Mouse (Mus musculus): ENCODE results near the gene Nampt. TPM values are rescaled to one million over a fixed set of nuclear protein-coding genes. Genes with fewer than 3 reads are reported as not detected.
A peak's percentile ranks its signal among the peaks of the same experiment; 100 is the strongest.

Nampt gene
- polyA plus RNA-seq (2015; fragmentation: Nextera tagmentation; extraction: Ambion mirVana) = 31.8 and 32.3 TPM in 2 replicates

DNA sequence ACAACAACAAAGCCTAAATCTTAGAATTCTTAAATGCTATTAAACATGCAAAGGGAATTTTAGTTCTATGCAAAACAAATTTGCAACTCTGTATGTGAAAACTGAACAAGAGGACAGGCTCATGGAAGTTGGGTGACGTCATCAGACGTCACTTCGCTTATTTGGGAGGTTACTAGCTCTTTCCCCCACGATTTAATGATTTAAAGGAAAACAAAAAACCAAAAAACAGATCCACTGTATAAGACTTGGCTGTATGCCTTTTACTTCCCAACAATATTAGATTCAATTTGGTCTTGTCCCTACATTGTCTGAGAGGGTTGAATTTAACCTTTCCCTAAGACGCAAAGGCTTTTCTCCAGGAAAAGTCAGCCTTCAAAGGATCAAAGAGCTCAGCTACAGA is at the start of gene Nampt:
Nampt (plus strand) TSS at position 130 of the 400 bp plus-strand sequence.
- WGBS = 5% methylated on average over 5 of the region's 5 CpGs
- H3K27ac ChIP-seq (ENCODE audit: low read depth, low read length) = peak within 1 kb of the TSS; percentile 96
- H3K4me3 ChIP-seq (ENCODE audit: low read length) = peak within 1 kb of the TSS; percentile 76
- H3K36me3 ChIP-seq (ENCODE audit: control insufficient read depth, insufficient read depth, low read length) = no peaks in the 10 kb centered on the region; the same call in 1 of the 2 replicates
- H3K9me3 ChIP-seq (ENCODE audit: control insufficient read depth, low read length) = no peaks in the 10 kb centered on the region
- peak within 1 kb of the TSS; percentile 62 for H3K4me2 ChIP-seq (ENCODE audit: low read length)
- H3K27me3 ChIP-seq (replicated peaks; ENCODE audit: control insufficient read depth, insufficient read depth, low read length) = no peaks in the 10 kb centered on the region
- ATAC-seq = no peak
- H3K4me1 ChIP-seq (ENCODE audit: control insufficient read depth, insufficient read depth, low read depth, low read length) = peaks cover 8% of the 10 kb centered on the region
- peak within 1 kb of the TSS; percentile 88 for H3K9ac ChIP-seq (ENCODE audit: low read depth, low read length)

DNA sequence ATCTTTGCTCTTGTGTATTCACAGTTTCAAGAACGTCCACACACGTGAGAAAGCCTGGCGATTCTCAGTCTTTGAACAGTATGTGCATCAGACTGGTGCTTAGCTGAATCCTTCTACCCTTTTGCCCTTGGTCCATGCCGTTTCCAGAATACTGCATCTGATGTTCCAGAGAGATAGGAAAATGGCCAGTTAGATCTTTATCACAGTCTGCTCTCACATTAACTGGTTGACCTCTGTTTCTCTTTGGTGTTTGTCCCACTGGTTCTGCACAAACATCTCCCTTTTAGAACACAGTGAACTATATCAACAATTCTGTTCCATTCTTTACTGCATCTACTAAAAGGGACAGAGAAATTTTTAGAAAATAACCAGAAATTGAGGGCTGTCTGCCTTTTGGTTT is 48.6 kb upstream of the Nampt start:
- Histone ChIP-seq H3K27ac (ENCODE audit: low read depth, low read length) (no peak overlapping the region), H3K4me1 (ENCODE audit: control insufficient read depth, insufficient read depth, low read depth, low read length) (no peaks in the 10 kb centered on the region), H3K27me3 (replicated peaks; ENCODE audit: control insufficient read depth, insufficient read depth, low read length) (no peaks in the 10 kb centered on the region), H3K4me2 (ENCODE audit: low read length) (no peak overlapping the region), H3K4me3 (ENCODE audit: low read length) (no peak overlapping the region), H3K9ac (ENCODE audit: low read depth, low read length) (no peak overlapping the region), H3K9me3 (ENCODE audit: control insufficient read depth, low read length) (no peaks in the 10 kb centered on the region), H3K36me3 (ENCODE audit: control insufficient read depth, insufficient read depth, low read length) (no peaks in the 10 kb centered on the region)
- ATAC-seq = no peak
- WGBS = 90% methylated on average over 4 of the region's 4 CpGs

- Histone ChIP-seq H3K27ac (ENCODE audit: low read depth, low read length) (no peak overlapping the region), H3K4me3 (ENCODE audit: low read length) (no peak overlapping the region), H3K4me2 (ENCODE audit: low read length) (no peak overlapping the region), H3K9ac (ENCODE audit: low read depth, low read length) (no peak overlapping the region), H3K9me3 (ENCODE audit: control insufficient read depth, low read length) (no peaks in the 10 kb centered on the region), H3K36me3 (ENCODE audit: control insufficient read depth, insufficient read depth, low read length) (no peaks in the 10 kb centered on the region), H3K27me3 (replicated peaks; ENCODE audit: control insufficient read depth, insufficient read depth, low read length) (no peaks in the 10 kb centered on the region), H3K4me1 (ENCODE audit: control insufficient read depth, insufficient read depth, low read depth, low read length) (no peaks in the 10 kb centered on the region)
- WGBS = 74% methylated on average over 5 of the region's 5 CpGs
- ATAC-seq = no peak
Measured at GRCm38 (mm10) chr12:32774592-32774991, 44.8 kb upstream of the Nampt start.

DNA sequence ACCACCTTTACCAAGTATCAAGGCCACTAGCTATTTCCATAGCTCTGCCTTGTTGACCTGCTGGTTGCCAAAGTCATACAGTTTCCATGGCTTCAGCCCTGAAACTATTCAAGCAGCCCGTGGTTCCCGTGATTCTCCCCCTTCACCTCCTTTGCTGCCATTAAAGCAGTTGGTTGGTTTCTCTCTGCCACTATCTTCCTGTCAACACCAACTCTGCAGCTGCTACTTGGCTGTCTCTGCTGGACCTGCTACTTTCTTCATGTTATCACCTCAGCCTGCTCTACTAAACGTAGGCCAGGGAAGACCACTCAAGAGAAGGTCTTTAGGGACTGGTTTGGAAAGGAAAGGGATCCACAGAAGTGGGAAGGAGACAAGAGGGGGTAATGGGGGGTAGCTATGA is 30.3 kb upstream of the Nampt start:
- no peak for ATAC-seq
- H3K9ac ChIP-seq (ENCODE audit: low read depth, low read length) = no peak overlapping the region

GRCm38 (mm10) chr12:32795765-32796471 is 23.4 kb upstream of the Nampt start:
- H3K4me1 ChIP-seq (ENCODE audit: control insufficient read depth, insufficient read depth, low read depth, low read length) = no peaks in the 10 kb centered on the region
- H3K36me3 ChIP-seq (ENCODE audit: control insufficient read depth, insufficient read depth, low read length) = no peaks in the 10 kb centered on the region
- H3K4me2 ChIP-seq (ENCODE audit: low read length) = no peak overlapping the region
- H3K9ac ChIP-seq (ENCODE audit: low read depth, low read length) = no peak overlapping the region
- H3K4me3 ChIP-seq (ENCODE audit: low read length) = no peak overlapping the region
- no peak overlapping the region for H3K27ac ChIP-seq (ENCODE audit: low read depth, low read length)
- WGBS = 74% methylated on average over 8 of the region's 8 CpGs
- no peaks in the 10 kb centered on the region for H3K27me3 ChIP-seq (replicated peaks; ENCODE audit: control insufficient read depth, insufficient read depth, low read length)
- ATAC-seq = no peak
- no peaks in the 10 kb centered on the region for H3K9me3 ChIP-seq (ENCODE audit: control insufficient read depth, low read length)

More for the DNA sequence above, 30.3 kb upstream of the Nampt start:
- H3K27me3 ChIP-seq (replicated peaks; ENCODE audit: control insufficient read depth, insufficient read depth, low read length) = no peaks in the 10 kb centered on the region
- no peak overlapping the region for H3K27ac ChIP-seq (ENCODE audit: low read depth, low read length)
- no peak overlapping the region for H3K4me2 ChIP-seq (ENCODE audit: low read length)
- no peaks in the 10 kb centered on the region for H3K4me1 ChIP-seq (ENCODE audit: control insufficient read depth, insufficient read depth, low read depth, low read length)
- no peaks in the 10 kb centered on the region for H3K9me3 ChIP-seq (ENCODE audit: control insufficient read depth, low read length)
- 75% methylated on average over 3 of the region's 3 CpGs for WGBS
- no peak overlapping the region for H3K4me3 ChIP-seq (ENCODE audit: low read length)
- no peaks in the 10 kb centered on the region for H3K36me3 ChIP-seq (ENCODE audit: control insufficient read depth, insufficient read depth, low read length)

DNA sequence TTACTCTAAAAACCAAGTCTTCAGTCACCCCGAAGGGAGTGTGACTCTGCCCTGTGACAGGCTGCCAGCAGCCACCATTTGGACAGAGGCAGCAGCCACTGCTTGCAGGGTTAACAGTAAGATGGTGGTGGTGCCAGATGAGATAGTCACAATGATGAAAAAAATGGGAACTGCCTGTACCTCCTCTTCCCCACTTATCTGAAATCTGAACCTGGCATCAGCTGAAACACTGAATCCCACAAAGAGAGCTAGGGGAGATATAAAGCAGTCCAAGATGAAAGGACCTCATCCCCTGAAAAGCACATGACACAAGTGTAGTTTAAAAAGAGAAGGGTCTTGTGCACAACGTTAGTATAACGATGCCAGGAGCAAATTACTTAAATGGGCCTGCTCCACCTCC is 21.9 kb upstream of the Nampt start:
- Histone ChIP-seq H3K4me2 (ENCODE audit: low read length) (no peak overlapping the region), H3K27me3 (replicated peaks; ENCODE audit: control insufficient read depth, insufficient read depth, low read length) (no peaks in the 10 kb centered on the region), H3K9me3 (ENCODE audit: control insufficient read depth, low read length) (no peaks in the 10 kb centered on the region), H3K27ac (ENCODE audit: low read depth, low read length) (no peak overlapping the region), H3K9ac (ENCODE audit: low read depth, low read length) (no peak overlapping the region), H3K4me1 (ENCODE audit: control insufficient read depth, insufficient read depth, low read depth, low read length) (no peaks in the 10 kb centered on the region), H3K4me3 (ENCODE audit: low read length) (no peak overlapping the region), H3K36me3 (ENCODE audit: control insufficient read depth, insufficient read depth, low read length) (no peaks in the 10 kb centered on the region)
- ATAC-seq = no peak
- WGBS = 74% methylated on average over 3 of the region's 3 CpGs

- Histone ChIP-seq H3K9ac (ENCODE audit: low read depth, low read length) (no peak overlapping the region), H3K4me2 (ENCODE audit: low read length) (no peak overlapping the region), H3K4me3 (ENCODE audit: low read length) (no peak overlapping the region), H3K27me3 (replicated peaks; ENCODE audit: control insufficient read depth, insufficient read depth, low read length) (no peaks in the 10 kb centered on the region), H3K9me3 (ENCODE audit: control insufficient read depth, low read length) (no peaks in the 10 kb centered on the region), H3K36me3 (ENCODE audit: control insufficient read depth, insufficient read depth, low read length) (no peaks in the 10 kb centered on the region), H3K27ac (ENCODE audit: low read depth, low read length) (no peak overlapping the region), H3K4me1 (ENCODE audit: control insufficient read depth, insufficient read depth, low read depth, low read length) (no peaks in the 10 kb centered on the region)
- no peak for ATAC-seq
- 81% methylated on average over 7 of the region's 7 CpGs for WGBS
Measured at GRCm38 (mm10) chr12:32801078-32801477, 18.3 kb upstream of the Nampt start.

DNA sequence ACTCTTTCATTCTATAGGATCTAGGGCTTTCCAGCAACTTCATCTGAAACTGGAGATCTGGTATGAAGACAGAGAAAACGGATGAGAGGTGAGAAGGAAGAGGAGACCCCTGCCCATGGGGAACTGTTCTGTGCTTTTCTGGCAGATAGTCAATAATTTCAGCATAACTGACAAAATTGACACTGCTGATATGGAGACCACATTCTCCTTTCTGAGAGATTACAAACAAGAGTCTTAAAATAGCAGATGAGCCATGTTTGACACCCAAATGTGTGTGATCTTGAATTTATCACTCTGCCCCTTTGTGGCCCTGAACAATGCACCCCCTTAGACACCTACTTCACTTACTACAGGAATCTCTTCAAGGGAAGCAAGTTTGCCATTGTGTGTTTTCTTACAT is 13.8 kb upstream of the Nampt start:
- Histone ChIP-seq H3K27me3 (replicated peaks; ENCODE audit: control insufficient read depth, insufficient read depth, low read length) (no peaks in the 10 kb centered on the region), H3K9ac (ENCODE audit: low read depth, low read length) (no peak overlapping the region), H3K36me3 (ENCODE audit: control insufficient read depth, insufficient read depth, low read length) (no peaks in the 10 kb centered on the region), H3K4me2 (ENCODE audit: low read length) (no peak overlapping the region), H3K4me1 (ENCODE audit: control insufficient read depth, insufficient read depth, low read depth, low read length) (no peaks in the 10 kb centered on the region), H3K4me3 (ENCODE audit: low read length) (no peak overlapping the region), H3K27ac (ENCODE audit: low read depth, low read length) (no peak overlapping the region), H3K9me3 (ENCODE audit: control insufficient read depth, low read length) (no peaks in the 10 kb centered on the region)
- 56% methylated on average over 1 of the region's 1 CpGs for WGBS
- no peak for ATAC-seq

DNA sequence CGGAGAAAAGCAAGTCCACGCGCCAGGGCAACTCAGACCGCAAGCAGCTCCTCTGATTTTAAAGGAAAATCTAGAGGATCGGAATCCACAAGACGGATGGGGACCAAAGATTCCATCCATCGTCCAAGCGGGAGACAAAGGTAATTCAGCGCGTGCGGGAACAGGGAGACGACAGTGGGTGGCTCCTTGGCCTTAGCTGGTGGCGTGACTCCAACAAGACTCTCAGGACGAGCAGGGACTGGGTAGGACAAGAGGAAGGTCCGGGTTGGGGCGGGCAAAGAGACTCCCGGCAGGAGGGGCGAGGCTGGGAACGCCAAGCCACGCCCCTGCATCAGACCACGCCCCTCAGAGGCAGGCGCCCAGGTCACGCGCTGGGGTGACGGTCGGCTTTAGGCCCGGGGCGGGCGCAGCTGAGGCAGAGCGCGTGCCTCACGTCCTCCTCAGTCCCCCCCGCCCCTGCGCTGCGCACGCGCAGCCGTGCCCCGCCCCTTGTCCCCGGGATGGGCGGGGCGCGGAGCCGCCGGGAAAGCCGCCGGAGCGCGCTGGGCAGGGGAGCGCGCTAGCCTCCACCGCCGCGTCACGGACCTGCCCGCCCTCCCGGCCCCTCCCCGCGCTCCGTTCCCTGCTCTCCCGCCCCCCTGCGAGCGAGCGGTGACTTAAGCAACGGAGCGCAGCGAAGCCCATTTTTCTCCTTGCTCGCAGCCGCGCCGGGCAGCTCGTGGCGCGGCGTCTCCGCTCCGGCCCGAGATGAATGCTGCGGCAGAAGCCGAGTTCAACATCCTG is 669 bp downstream of the Nampt start:
- Histone ChIP-seq H3K4me1 (ENCODE audit: control insufficient read depth, insufficient read depth, low read depth, low read length) (peaks cover 10% of the 10 kb centered on the region), H3K4me2 (ENCODE audit: low read length) (peak overlapping the region; percentile 62), H3K4me3 (ENCODE audit: low read length) (peak overlapping the region; percentile 76), H3K9me3 (ENCODE audit: control insufficient read depth, low read length) (no peaks in the 10 kb centered on the region), H3K9ac (ENCODE audit: low read depth, low read length) (peak overlapping the region; percentile 88), H3K27me3 (replicated peaks; ENCODE audit: control insufficient read depth, insufficient read depth, low read length) (no peaks in the 10 kb centered on the region), H3K27ac (ENCODE audit: low read depth, low read length) (peak overlapping the region; percentile 96), H3K36me3 (ENCODE audit: control insufficient read depth, insufficient read depth, low read length) (peaks cover 2% of the 10 kb centered on the region; the same call in 1 of the 2 replicates)
- under 1% methylated on average over 47 of the region's 80 CpGs for WGBS
- ATAC-seq = peak; percentile 97

All from hindbrain, embryonic 16.5 days (tissue).